Mouse (Mus musculus): ENCODE results near the gene Mrpl27. TPM values are rescaled to one million over a fixed set of nuclear protein-coding genes. Genes with fewer than 3 reads are reported as not detected.

The Mrpl27 gene
- polyA plus RNA-seq (2015; fragmentation: Nextera tagmentation; extraction: Ambion mirVana), result 128 and 142 TPM in 2 replicates

DNA sequence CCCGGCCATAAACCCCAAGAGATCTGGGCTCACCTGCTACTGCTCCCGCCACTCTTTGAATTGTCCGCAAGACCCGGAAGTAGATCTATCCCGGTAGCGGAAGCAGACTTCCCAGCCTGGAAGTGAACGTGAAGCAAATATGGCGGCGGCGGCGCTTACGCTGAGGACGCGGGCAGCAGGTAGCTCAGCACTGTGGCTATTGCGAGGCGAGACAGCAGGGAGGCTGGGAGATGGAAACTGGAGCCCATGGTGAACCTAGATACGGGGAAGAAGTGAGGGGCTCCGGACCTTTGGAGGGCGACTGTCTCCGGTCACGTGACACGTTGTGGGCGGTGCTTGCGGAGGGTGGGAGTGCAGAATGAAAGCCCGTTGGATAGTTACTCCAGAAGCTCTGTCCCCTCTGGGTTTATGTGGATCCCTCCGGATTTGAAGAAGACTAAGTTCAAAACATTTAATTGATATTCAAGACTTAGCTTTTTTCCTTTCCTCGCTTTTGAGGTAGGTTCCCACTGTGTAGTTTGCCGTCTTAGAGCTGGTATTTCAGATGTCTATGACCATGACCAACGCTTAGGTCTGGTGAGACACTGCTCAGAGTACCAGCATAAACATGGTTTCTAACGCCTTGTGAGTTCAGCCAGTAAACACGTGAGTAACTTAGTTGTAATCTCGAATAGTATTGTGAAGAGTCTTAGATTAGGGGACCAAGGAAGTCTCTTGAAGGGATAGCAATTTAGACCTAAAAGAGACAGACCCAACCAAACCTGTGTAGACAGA, at the start of gene Mrpl27, which contains the start of gene Eme1:
Mrpl27 (plus strand) TSS at position 105 of the 774 bp plus-strand sequence.
Eme1 (minus strand) TSS at position 302 of the 774 bp plus-strand sequence.
- peak within 1 kb of the TSS; percentile 75 for H3K4me3 ChIP-seq
- H3K27me3 ChIP-seq (replicated peaks), result no peaks in the 10 kb centered on the region
- no peak; the same call in 1 of the 2 replicates for ATAC-seq (ENCODE audit: extremely low read depth, insufficient number of reproducible peaks, low FRiP score, low TSS enrichment)
- H3K4me2 ChIP-seq, result peak within 1 kb of the TSS; percentile 84
- H3K9ac ChIP-seq, result peak within 1 kb of the TSS; percentile 83
- H3K27ac ChIP-seq (replicated peaks), result peak within 1 kb of the TSS; percentile 93
- WGBS, result 1% methylated on average over 32 of the region's 32 CpGs
- no peaks in the 10 kb centered on the region for H3K9me3 ChIP-seq
- peaks cover 43% of the 10 kb centered on the region for H3K36me3 ChIP-seq
- H3K4me1 ChIP-seq, result peaks cover 14% of the 10 kb centered on the region

- H3K9ac ChIP-seq, result no peak overlapping the region
- no peaks in the 10 kb centered on the region for H3K4me1 ChIP-seq
- H3K4me2 ChIP-seq, result no peak overlapping the region
- peaks cover 12% of the 10 kb centered on the region for H3K27me3 ChIP-seq (replicated peaks)
- H3K27ac ChIP-seq (replicated peaks), result no peak overlapping the region
- no peaks in the 10 kb centered on the region for H3K36me3 ChIP-seq
- ATAC-seq (ENCODE audit: extremely low read depth, insufficient number of reproducible peaks, low FRiP score, low TSS enrichment), result no peak
- H3K9me3 ChIP-seq, result no peaks in the 10 kb centered on the region
- WGBS, result 71% methylated on average over 4 of the region's 4 CpGs
- no peak overlapping the region for H3K4me3 ChIP-seq
These were observed 42.5 kb upstream of the Mrpl27 start for GRCm38 (mm10) chr11:94610744-94611740.

GRCm38 (mm10) chr11:94614603-94615002, 39.0 kb upstream of the Mrpl27 start:
- H3K27ac ChIP-seq (replicated peaks), result no peak overlapping the region
- H3K27me3 ChIP-seq (replicated peaks), result peaks cover 17% of the 10 kb centered on the region
- H3K4me2 ChIP-seq, result no peak overlapping the region
- H3K36me3 ChIP-seq, result no peaks in the 10 kb centered on the region
- WGBS, result 67% methylated on average over 4 of the region's 4 CpGs
- no peak for ATAC-seq (ENCODE audit: extremely low read depth, insufficient number of reproducible peaks, low FRiP score, low TSS enrichment)
- H3K4me1 ChIP-seq, result no peaks in the 10 kb centered on the region
- H3K9ac ChIP-seq, result no peak overlapping the region
- H3K4me3 ChIP-seq, result no peak overlapping the region
- 0 out of 2 replicates have a peak, but pooled peaks cover 4% of the 10 kb centered on the region for H3K9me3 ChIP-seq

DNA sequence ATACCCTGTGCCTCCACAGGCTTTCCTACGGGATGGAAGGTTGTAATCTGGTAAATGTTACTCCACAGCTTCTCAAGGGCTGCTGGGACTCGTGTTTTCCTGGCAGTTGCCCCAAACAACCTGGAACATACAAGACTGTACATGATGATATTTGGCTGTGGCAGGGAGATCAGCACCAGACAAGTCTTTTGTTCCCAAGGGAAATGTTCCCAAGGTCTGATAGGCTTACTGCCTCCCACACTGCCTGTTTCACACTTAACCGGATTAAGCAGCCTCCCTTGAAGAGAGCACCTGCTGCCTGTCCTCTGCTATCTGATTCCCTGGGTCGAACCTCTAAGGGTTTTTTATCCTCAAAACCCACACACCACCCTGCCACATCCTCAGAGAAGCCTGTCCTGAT, 38.1 kb upstream of the Mrpl27 start:
- 17% methylated on average over 4 of the region's 4 CpGs for WGBS
- Histone ChIP-seq H3K9me3 (0 out of 2 replicates have a peak, but pooled peaks cover 4% of the 10 kb centered on the region), H3K27me3 (replicated peaks) (peaks cover 17% of the 10 kb centered on the region), H3K36me3 (no peaks in the 10 kb centered on the region), H3K4me3 (no peak overlapping the region), H3K9ac (no peak overlapping the region), H3K4me1 (no peaks in the 10 kb centered on the region), H3K27ac (replicated peaks) (no peak overlapping the region), H3K4me2 (no peak overlapping the region)
- no peak for ATAC-seq (ENCODE audit: extremely low read depth, insufficient number of reproducible peaks, low FRiP score, low TSS enrichment)

DNA sequence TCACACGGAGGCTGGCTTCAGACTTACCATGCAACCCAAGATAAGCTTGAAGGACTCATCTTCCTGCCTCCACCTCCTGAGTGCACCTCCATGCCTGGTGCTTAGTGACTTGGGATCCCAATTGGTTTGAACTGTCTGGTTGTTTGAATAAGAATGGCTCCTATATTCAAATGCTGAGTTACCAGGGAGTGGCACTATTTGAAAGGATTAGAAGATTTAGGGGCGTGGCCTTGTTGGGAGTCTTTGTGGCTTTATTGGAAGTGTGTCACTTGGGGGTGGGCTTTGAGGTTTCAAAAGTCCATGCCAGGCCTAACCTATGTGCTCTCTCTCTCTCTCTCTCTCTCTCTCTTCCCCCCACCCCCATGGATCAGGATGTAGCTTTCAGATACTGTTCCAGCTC, 35.9 kb upstream of the Mrpl27 start:
- ATAC-seq (ENCODE audit: extremely low read depth, insufficient number of reproducible peaks, low FRiP score, low TSS enrichment), result no peak
- WGBS, result 81% methylated on average over 2 of the region's 2 CpGs

GRCm38 (mm10) chr11:94620766-94621457, 32.7 kb upstream of the Mrpl27 start:
- Histone ChIP-seq H3K4me2 (no peak overlapping the region), H3K9me3 (0 out of 2 replicates have a peak, but pooled peaks cover 4% of the 10 kb centered on the region), H3K9ac (no peak overlapping the region), H3K27me3 (replicated peaks) (peaks cover 6% of the 10 kb centered on the region), H3K27ac (replicated peaks) (no peak overlapping the region), H3K36me3 (no peaks in the 10 kb centered on the region), H3K4me1 (no peaks in the 10 kb centered on the region), H3K4me3 (no peak overlapping the region)
- WGBS, result 57% methylated on average over 6 of the region's 6 CpGs
- no peak for ATAC-seq (ENCODE audit: extremely low read depth, insufficient number of reproducible peaks, low FRiP score, low TSS enrichment)

More for the DNA sequence above, 35.9 kb upstream of the Mrpl27 start:
- no peaks in the 10 kb centered on the region for H3K36me3 ChIP-seq
- H3K4me3 ChIP-seq, result no peak overlapping the region
- H3K4me2 ChIP-seq, result no peak overlapping the region
- no peak overlapping the region for H3K9ac ChIP-seq
- H3K4me1 ChIP-seq, result no peaks in the 10 kb centered on the region
- H3K27me3 ChIP-seq (replicated peaks), result peaks cover 17% of the 10 kb centered on the region
- no peak overlapping the region for H3K27ac ChIP-seq (replicated peaks)
- 0 out of 2 replicates have a peak, but pooled peaks cover 4% of the 10 kb centered on the region for H3K9me3 ChIP-seq

GRCm38 (mm10) chr11:94621458-94621852, 32.1 kb upstream of the Mrpl27 start:
- H3K4me3 ChIP-seq, result no peak overlapping the region
- H3K9ac ChIP-seq, result no peak overlapping the region
- H3K36me3 ChIP-seq, result no peaks in the 10 kb centered on the region
- no peak overlapping the region for H3K4me2 ChIP-seq
- no peak overlapping the region for H3K27ac ChIP-seq (replicated peaks)
- H3K4me1 ChIP-seq, result no peaks in the 10 kb centered on the region
- ATAC-seq (ENCODE audit: extremely low read depth, insufficient number of reproducible peaks, low FRiP score, low TSS enrichment), result no peak
- H3K27me3 ChIP-seq (replicated peaks), result 0 out of 2 replicates have a peak, but pooled peaks cover under 1% of the 10 kb centered on the region
- 0 out of 2 replicates have a peak, but pooled peaks cover 4% of the 10 kb centered on the region for H3K9me3 ChIP-seq

DNA sequence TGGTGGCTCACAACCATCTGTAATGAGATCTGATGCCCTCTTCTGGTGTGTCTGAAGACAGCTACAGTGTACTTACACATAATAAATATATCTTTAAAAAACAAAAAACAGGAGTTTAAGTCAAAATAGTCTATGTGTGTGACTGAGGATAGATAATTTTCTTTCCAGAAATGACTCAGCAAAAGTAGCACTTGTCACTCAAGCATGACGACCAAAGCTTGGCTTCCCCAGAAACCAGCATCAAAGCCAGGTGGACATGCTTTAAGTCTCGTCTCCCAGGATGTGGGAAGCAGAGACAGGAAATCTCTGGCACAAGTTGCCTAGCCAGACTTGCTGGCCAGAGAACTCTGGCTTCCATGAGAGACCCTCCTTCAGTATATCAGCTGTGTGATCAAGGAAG, 31.4 kb upstream of the Mrpl27 start:
- no peaks in the 10 kb centered on the region for H3K36me3 ChIP-seq
- H3K4me1 ChIP-seq, result no peaks in the 10 kb centered on the region
- no peaks in the 10 kb centered on the region for H3K27me3 ChIP-seq (replicated peaks)
- no peaks in the 10 kb centered on the region for H3K9me3 ChIP-seq
- no peak overlapping the region for H3K9ac ChIP-seq
- H3K4me2 ChIP-seq, result no peak overlapping the region
- no peak overlapping the region for H3K4me3 ChIP-seq
- ATAC-seq (ENCODE audit: extremely low read depth, insufficient number of reproducible peaks, low FRiP score, low TSS enrichment), result no peak
- WGBS, result 67% methylated on average over 2 of the region's 2 CpGs
- H3K27ac ChIP-seq (replicated peaks), result no peak overlapping the region

GRCm38 (mm10) chr11:94629199-94629883, 24.2 kb upstream of the Mrpl27 start, which contains the start of gene Lrrc59:
Lrrc59 (plus strand) TSS chr11:94629767.
- ATAC-seq (ENCODE audit: extremely low read depth, insufficient number of reproducible peaks, low FRiP score, low TSS enrichment), result peak; percentile 99
- H3K36me3 ChIP-seq, result peaks cover 27% of the 10 kb centered on the region
- peaks cover 13% of the 10 kb centered on the region for H3K4me1 ChIP-seq
- H3K9me3 ChIP-seq, result no peaks in the 10 kb centered on the region
- peak within 1 kb of the TSS; percentile 73 for H3K4me3 ChIP-seq
- H3K27ac ChIP-seq (replicated peaks), result peak within 1 kb of the TSS; percentile 58
- H3K4me2 ChIP-seq, result peak within 1 kb of the TSS; percentile 91
- H3K9ac ChIP-seq, result peak within 1 kb of the TSS; percentile 88
- no peaks in the 10 kb centered on the region for H3K27me3 ChIP-seq (replicated peaks)
- WGBS, result 3% methylated on average over 40 of the region's 41 CpGs

DNA sequence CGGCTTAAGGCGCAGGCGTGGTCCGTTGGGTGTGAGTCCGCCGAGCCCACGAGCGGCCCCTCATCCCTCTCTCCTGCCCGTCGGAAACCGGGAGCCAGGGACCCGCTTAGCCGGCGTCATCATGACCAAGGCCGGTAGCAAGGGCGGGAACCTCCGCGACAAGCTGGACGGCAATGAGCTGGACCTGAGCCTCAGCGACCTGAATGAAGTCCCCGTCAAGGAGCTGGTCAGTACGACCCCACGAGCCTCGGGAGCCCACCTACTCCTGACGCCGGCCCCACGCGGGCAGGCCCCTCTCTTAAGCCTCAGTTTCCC, 23.7 kb upstream of the Mrpl27 start:
- WGBS, result 0% methylated on average over 28 of the region's 28 CpGs
- H3K4me1 ChIP-seq, result peaks cover 13% of the 10 kb centered on the region
- H3K4me3 ChIP-seq, result peak overlapping the region; percentile 73
- peak; percentile 61; the same call in 1 of the 2 replicates for ATAC-seq (ENCODE audit: extremely low read depth, insufficient number of reproducible peaks, low FRiP score, low TSS enrichment)
- H3K9ac ChIP-seq, result peak overlapping the region; percentile 88
- H3K9me3 ChIP-seq, result no peaks in the 10 kb centered on the region
- peaks cover 32% of the 10 kb centered on the region for H3K36me3 ChIP-seq
- peak overlapping the region; percentile 91 for H3K4me2 ChIP-seq
- H3K27ac ChIP-seq (replicated peaks), result peak overlapping the region; percentile 58
- H3K27me3 ChIP-seq (replicated peaks), result no peaks in the 10 kb centered on the region
